Mouse (Mus musculus): Measurements from ENCODE around the gene Kdsr. TPM values are rescaled to one million over a fixed set of nuclear protein-coding genes. Genes with fewer than 3 reads are reported as not detected.

The Kdsr gene
- polyA plus RNA-seq, 1 experiment from 2014 or later = 3.6 TPM

DNA sequence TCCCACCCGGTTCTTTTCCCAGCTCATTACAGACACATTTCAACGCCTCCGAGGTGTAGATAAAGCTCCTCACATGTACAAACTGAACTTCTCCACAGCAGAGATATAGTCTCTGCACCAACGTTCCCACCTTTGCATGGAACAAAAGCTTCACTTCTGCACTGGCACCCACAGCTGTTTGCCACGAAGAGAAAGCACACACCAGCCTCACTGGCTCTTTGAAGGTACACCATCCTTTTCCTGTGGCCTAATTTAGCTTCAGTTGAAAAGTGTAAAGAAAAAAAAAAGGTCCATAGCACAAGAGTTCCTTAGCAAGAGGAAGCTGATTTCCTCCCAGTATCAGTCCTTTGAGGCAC lies 71.4 kb downstream of the Kdsr start:
- H3K9ac ChIP-seq (ENCODE audit: low read depth, low read length) = no peak overlapping the region
- no peak overlapping the region for H3K4me3 ChIP-seq (ENCODE audit: low read depth, low read length)
- H3K27ac ChIP-seq (ENCODE audit: low read length) = no peak overlapping the region
- no peaks in the 10 kb centered on the region; the same call in 1 of the 2 replicates for H3K4me1 ChIP-seq (ENCODE audit: control insufficient read depth, low read depth, low read length)
- no peaks in the 10 kb centered on the region for H3K27me3 ChIP-seq (ENCODE audit: control insufficient read depth, insufficient read depth, low read depth, low read length)
- no peak for ATAC-seq (ENCODE audit: low read depth)
- 21% methylated on average over 5 of the region's 5 CpGs for WGBS (ENCODE audit: insufficient replicate concordance)
- H3K4me2 ChIP-seq (ENCODE audit: low read depth, low read length) = no peak overlapping the region
- H3K9me3 ChIP-seq (replicated peaks; ENCODE audit: control insufficient read depth, low read length) = no peaks in the 10 kb centered on the region
- H3K36me3 ChIP-seq (ENCODE audit: control insufficient read depth, insufficient read depth) = no peaks in the 10 kb centered on the region

DNA sequence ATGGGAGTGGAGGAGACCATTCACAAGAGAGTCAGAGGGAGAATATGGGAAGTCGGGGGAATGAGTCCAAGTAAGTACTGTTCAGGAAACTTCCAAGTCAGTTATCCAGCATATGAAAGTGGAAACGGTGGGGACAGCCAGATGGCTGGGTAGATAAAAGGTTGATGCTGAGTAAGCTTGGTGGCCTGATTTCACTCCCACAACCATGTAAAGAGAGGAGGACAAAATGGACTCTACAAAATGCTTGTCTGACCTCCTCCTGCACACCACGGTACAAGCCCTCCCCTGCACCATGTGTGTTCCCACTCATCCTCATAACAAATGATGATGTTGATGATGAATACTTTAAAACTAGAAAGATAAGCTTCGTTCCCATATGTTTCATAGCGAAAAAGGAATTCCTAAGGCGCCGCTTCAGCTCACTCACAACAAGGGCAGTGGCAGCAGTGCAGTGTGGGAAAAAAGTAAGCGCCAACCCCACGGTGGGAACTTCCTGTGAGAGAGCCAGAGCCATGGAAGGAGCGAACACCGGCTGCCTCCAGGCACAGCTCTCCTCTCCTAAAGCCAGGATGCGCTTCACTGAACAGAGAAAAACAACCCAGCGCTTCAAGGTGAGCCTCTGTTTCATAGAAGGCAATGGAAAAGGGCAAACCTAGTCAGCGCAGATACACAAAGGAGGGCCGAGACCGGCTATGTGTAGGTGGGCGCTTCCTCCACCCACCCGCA lies 71.9 kb downstream of the Kdsr start:
- Histone ChIP-seq H3K4me3 (ENCODE audit: low read depth, low read length) (no peak overlapping the region), H3K9me3 (replicated peaks; ENCODE audit: control insufficient read depth, low read length) (no peaks in the 10 kb centered on the region), H3K36me3 (ENCODE audit: control insufficient read depth, insufficient read depth) (no peaks in the 10 kb centered on the region), H3K9ac (ENCODE audit: low read depth, low read length) (no peak overlapping the region), H3K27ac (ENCODE audit: low read length) (no peak overlapping the region), H3K4me1 (ENCODE audit: control insufficient read depth, low read depth, low read length) (no peaks in the 10 kb centered on the region; the same call in 1 of the 2 replicates), H3K27me3 (ENCODE audit: control insufficient read depth, insufficient read depth, low read depth, low read length) (no peaks in the 10 kb centered on the region), H3K4me2 (ENCODE audit: low read depth, low read length) (no peak overlapping the region)
- 68% methylated on average over 18 of the region's 18 CpGs for WGBS (ENCODE audit: insufficient replicate concordance)
- ATAC-seq (ENCODE audit: low read depth) = no peak

- no peak overlapping the region for H3K27ac ChIP-seq (ENCODE audit: low read length)
- no peaks in the 10 kb centered on the region for H3K36me3 ChIP-seq (ENCODE audit: control insufficient read depth, insufficient read depth)
- H3K27me3 ChIP-seq (ENCODE audit: control insufficient read depth, insufficient read depth, low read depth, low read length) = no peaks in the 10 kb centered on the region
- no peaks in the 10 kb centered on the region for H3K9me3 ChIP-seq (replicated peaks; ENCODE audit: control insufficient read depth, low read length)
- no peak overlapping the region for H3K4me3 ChIP-seq (ENCODE audit: low read depth, low read length)
- H3K4me2 ChIP-seq (ENCODE audit: low read depth, low read length) = no peak overlapping the region
- 41% methylated on average over 2 of the region's 2 CpGs for WGBS (ENCODE audit: insufficient replicate concordance)
- ATAC-seq (ENCODE audit: low read depth) = no peak
- H3K9ac ChIP-seq (ENCODE audit: low read depth, low read length) = no peak overlapping the region
- no peaks in the 10 kb centered on the region; the same call in 1 of the 2 replicates for H3K4me1 ChIP-seq (ENCODE audit: control insufficient read depth, low read depth, low read length)
Observed at GRCm38 (mm10) chr1:106685702-106686101, 73.8 kb downstream of the Kdsr start.

DNA sequence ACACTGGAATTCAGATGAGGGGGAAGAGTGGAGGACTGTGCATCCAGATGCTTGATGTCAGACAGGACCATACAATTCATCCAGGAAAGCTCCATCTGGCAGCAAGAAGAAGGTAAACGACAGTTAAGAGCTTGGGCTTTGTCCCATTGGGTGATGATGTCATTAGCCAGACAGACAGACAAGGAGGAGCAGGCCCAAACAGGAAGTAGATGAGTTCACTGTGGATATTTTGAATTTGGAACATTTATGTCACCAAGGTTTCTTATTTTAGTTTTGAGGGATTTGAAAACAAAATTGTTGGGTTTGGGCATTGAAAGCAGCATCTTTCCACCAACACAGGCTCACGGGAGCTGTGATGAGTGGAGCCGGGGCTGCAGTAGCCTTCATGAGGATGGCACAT lies 75.0 kb downstream of the Kdsr start:
- ATAC-seq (ENCODE audit: low read depth) = no peak
- 50% methylated on average over 3 of the region's 3 CpGs for WGBS (ENCODE audit: insufficient replicate concordance)
- Histone ChIP-seq H3K4me3 (ENCODE audit: low read depth, low read length) (no peak overlapping the region), H3K36me3 (ENCODE audit: control insufficient read depth, insufficient read depth) (no peaks in the 10 kb centered on the region), H3K4me1 (ENCODE audit: control insufficient read depth, low read depth, low read length) (no peaks in the 10 kb centered on the region; the same call in 1 of the 2 replicates), H3K4me2 (ENCODE audit: low read depth, low read length) (no peak overlapping the region), H3K27ac (ENCODE audit: low read length) (no peak overlapping the region), H3K9me3 (replicated peaks; ENCODE audit: control insufficient read depth, low read length) (no peaks in the 10 kb centered on the region), H3K9ac (ENCODE audit: low read depth, low read length) (no peak overlapping the region), H3K27me3 (ENCODE audit: control insufficient read depth, insufficient read depth, low read depth, low read length) (no peaks in the 10 kb centered on the region)

GRCm38 (mm10) chr1:106682829-106683228 lies 76.7 kb downstream of the Kdsr start:
- H3K27ac ChIP-seq (ENCODE audit: low read length) = no peak overlapping the region
- no peak overlapping the region for H3K9ac ChIP-seq (ENCODE audit: low read depth, low read length)
- H3K4me1 ChIP-seq (ENCODE audit: control insufficient read depth, low read depth, low read length) = no peaks in the 10 kb centered on the region; the same call in 1 of the 2 replicates
- no peak overlapping the region for H3K4me3 ChIP-seq (ENCODE audit: low read depth, low read length)
- WGBS (ENCODE audit: insufficient replicate concordance) = 60% methylated on average over 3 of the region's 3 CpGs
- ATAC-seq (ENCODE audit: low read depth) = no peak
- H3K4me2 ChIP-seq (ENCODE audit: low read depth, low read length) = no peak overlapping the region
- H3K9me3 ChIP-seq (replicated peaks; ENCODE audit: control insufficient read depth, low read length) = no peaks in the 10 kb centered on the region
- no peaks in the 10 kb centered on the region for H3K36me3 ChIP-seq (ENCODE audit: control insufficient read depth, insufficient read depth)
- no peaks in the 10 kb centered on the region for H3K27me3 ChIP-seq (ENCODE audit: control insufficient read depth, insufficient read depth, low read depth, low read length)

- ATAC-seq (ENCODE audit: low read depth) = no peak
- H3K4me2 ChIP-seq (ENCODE audit: low read depth, low read length) = no peak overlapping the region
- H3K9ac ChIP-seq (ENCODE audit: low read depth, low read length) = no peak overlapping the region
- no peaks in the 10 kb centered on the region for H3K4me1 ChIP-seq (ENCODE audit: control insufficient read depth, low read depth, low read length)
- no peak overlapping the region for H3K27ac ChIP-seq (ENCODE audit: low read length)
- H3K36me3 ChIP-seq (ENCODE audit: control insufficient read depth, insufficient read depth) = no peaks in the 10 kb centered on the region
- no peaks in the 10 kb centered on the region for H3K27me3 ChIP-seq (ENCODE audit: control insufficient read depth, insufficient read depth, low read depth, low read length)
- 65% methylated on average over 6 of the region's 6 CpGs for WGBS (ENCODE audit: insufficient replicate concordance)
- H3K9me3 ChIP-seq (replicated peaks; ENCODE audit: control insufficient read depth, low read length) = no peaks in the 10 kb centered on the region
- no peak overlapping the region for H3K4me3 ChIP-seq (ENCODE audit: low read depth, low read length)
Observed at GRCm38 (mm10) chr1:106679800-106680515, 79.6 kb downstream of the Kdsr start.

- Histone ChIP-seq H3K4me1 (ENCODE audit: control insufficient read depth, low read depth, low read length) (no peaks in the 10 kb centered on the region), H3K4me2 (ENCODE audit: low read depth, low read length) (no peak overlapping the region), H3K4me3 (ENCODE audit: low read depth, low read length) (no peak overlapping the region), H3K9ac (ENCODE audit: low read depth, low read length) (no peak overlapping the region), H3K36me3 (ENCODE audit: control insufficient read depth, insufficient read depth) (no peaks in the 10 kb centered on the region), H3K27ac (ENCODE audit: low read length) (no peak overlapping the region), H3K27me3 (ENCODE audit: control insufficient read depth, insufficient read depth, low read depth, low read length) (no peaks in the 10 kb centered on the region), H3K9me3 (replicated peaks; ENCODE audit: control insufficient read depth, low read length) (no peaks in the 10 kb centered on the region)
- ATAC-seq (ENCODE audit: low read depth) = no peak
- WGBS (ENCODE audit: insufficient replicate concordance) = 52% methylated on average over 5 of the region's 5 CpGs
Observed at GRCm38 (mm10) chr1:106678060-106678478, 81.5 kb downstream of the Kdsr start.

Other genes starting within 250 kb of the Kdsr start
- gene Bcl2, start 45.5 kb downstream of the Kdsr start, polyA plus RNA-seq (2015; fragmentation: Nextera tagmentation; extraction: Ambion mirVana) = 0.77 and 0.97 TPM in 2 replicates
- 22.6 and 23.3 TPM in 2 replicates for gene Vps4b, start 37.0 kb upstream of the Kdsr start, polyA plus RNA-seq (2015; fragmentation: Nextera tagmentation; extraction: Ambion mirVana)
- not detected in 2 replicates for gene Serpinb5, start 101.4 kb upstream of the Kdsr start, polyA plus RNA-seq (2015; fragmentation: Nextera tagmentation; extraction: Ambion mirVana)
- 0.07 TPM in 1 of 2 replicates, not detected in the other for gene Serpinb12, start 174.7 kb upstream of the Kdsr start, polyA plus RNA-seq (2015; fragmentation: Nextera tagmentation; extraction: Ambion mirVana)
- not detected in 2 replicates for gene Serpinb13, start 221.3 kb upstream of the Kdsr start, polyA plus RNA-seq (2015; fragmentation: Nextera tagmentation; extraction: Ambion mirVana)

Data from liver, embryonic 16.5 days (tissue).